Mouse (Mus musculus): ENCODE results near the gene E2f8. TPM values are rescaled to one million over a fixed set of nuclear protein-coding genes. Genes with fewer than 3 reads are reported as not detected.

The E2f8 gene
- total RNA-seq, 2 experiments from 2014 or later: 4.2 to 5.5 TPM

Other genes starting within 250 kb of the E2f8 start
- not detected for gene Mrgprb3, start 237.8 kb downstream of the E2f8 start, total RNA-seq (2021)
- gene Zdhhc13, start 92.6 kb downstream of the E2f8 start, total RNA-seq (2021): 1 to 10 TPM; 5.1 to 5.9 TPM
- gene Csrp3, start 33.6 kb downstream of the E2f8 start, total RNA-seq (2021): 100 to 1,000 TPM; 120 to 170 TPM
- 10 to 100 TPM; 55.8 to 80.1 TPM for gene Nav2, start 27.1 kb upstream of the E2f8 start, total RNA-seq (2021)